Mouse (Mus musculus) lung, postnatal 14 days (tissue): Measurements from ENCODE around the gene Ifrd2.

Source experiments
- DNase-seq: peaks from one replicate; pipeline ENCODE4 v3.0.0; 2021

Ifrd2 gene

GRCm38 (mm10) chr9:107576357-107577107, 10.9 kb upstream of the Ifrd2 start, which contains the start of gene Hyal1:
Gene Hyal1, plus strand, starts transcription at chr9:107576927.
- DNase-seq: peak; percentile 85

GRCm38 (mm10) chr9:107577871-107578270, 9.6 kb upstream of the Ifrd2 start:
- no peak for DNase-seq

GRCm38 (mm10) chr9:107578587-107578986, 8.9 kb upstream of the Ifrd2 start, which contains the start of gene Naa80:
Gene Naa80, plus strand, starts transcription at chr9:107578887.
- DNase-seq: no peak

- DNase-seq: no peak
Measured at GRCm38 (mm10) chr9:107579023-107579900, 8.2 kb upstream of the Ifrd2 start.

GRCm38 (mm10) chr9:107580501-107581317, 6.7 kb upstream of the Ifrd2 start, which contains the start of gene Hyal3:
Gene Hyal3, plus strand, starts transcription at chr9:107580818.
- DNase-seq: peak; percentile 91

- DNase-seq: no peak
Measured at GRCm38 (mm10) chr9:107581584-107581983, 5.9 kb upstream of the Ifrd2 start.

GRCm38 (mm10) chr9:107582509-107583062, 4.9 kb upstream of the Ifrd2 start:
- DNase-seq: no peak

GRCm38 (mm10) chr9:107583174-107583573, 4.3 kb upstream of the Ifrd2 start:
- no peak for DNase-seq

GRCm38 (mm10) chr9:107586504-107586903, 938 bp upstream of the Ifrd2 start:
- no peak for DNase-seq

GRCm38 (mm10) chr9:107587833-107588639, 594 bp downstream of the Ifrd2 start:
- no peak for DNase-seq

- peak; percentile 72 for DNase-seq
Measured at GRCm38 (mm10) chr9:107590058-107590772, 2.8 kb downstream of the Ifrd2 start.

- DNase-seq: no peak
Measured at GRCm38 (mm10) chr9:107590773-107591060, 3.3 kb downstream of the Ifrd2 start.

GRCm38 (mm10) chr9:107593101-107593976, 5.9 kb downstream of the Ifrd2 start:
- DNase-seq: no peak

- no peak for DNase-seq
Measured at GRCm38 (mm10) chr9:107594281-107595062, 7.0 kb downstream of the Ifrd2 start.

GRCm38 (mm10) chr9:107596619-107597569, 9.5 kb downstream of the Ifrd2 start:
- DNase-seq: no peak

GRCm38 (mm10) chr9:107598385-107598784, 10.9 kb downstream of the Ifrd2 start:
- DNase-seq: no peak

GRCm38 (mm10) chr9:107599433-107599832, 12.0 kb downstream of the Ifrd2 start:
- no peak for DNase-seq

- DNase-seq: no peak
Measured at GRCm38 (mm10) chr9:107599842-107600241, 12.4 kb downstream of the Ifrd2 start.
